Mouse (Mus musculus) layer of hippocampus, postnatal 14 days (tissue): ENCODE measurements around the gene Gpr39. TPM values are rescaled to one million over a fixed set of nuclear protein-coding genes. Genes with fewer than 3 reads are reported as not detected.

Source experiments
- DNase-seq, 2 experiments: peaks; one replicate each; pipeline ENCODE4 v3.0.0; 2021 to 2022; ENCODE audit warnings: low spot score in 2 of 2, mixed read lengths in 1 of 2
- total RNA-seq, 2 experiments: library from RNA; stranded (reverse); gene quantifications; 2 replicates each; pipeline ENCODE4 v1.2.3; 2021

Gpr39 gene
- total RNA-seq, 2 experiments from 2014 or later = 0.24 to 0.28 TPM

DNA sequence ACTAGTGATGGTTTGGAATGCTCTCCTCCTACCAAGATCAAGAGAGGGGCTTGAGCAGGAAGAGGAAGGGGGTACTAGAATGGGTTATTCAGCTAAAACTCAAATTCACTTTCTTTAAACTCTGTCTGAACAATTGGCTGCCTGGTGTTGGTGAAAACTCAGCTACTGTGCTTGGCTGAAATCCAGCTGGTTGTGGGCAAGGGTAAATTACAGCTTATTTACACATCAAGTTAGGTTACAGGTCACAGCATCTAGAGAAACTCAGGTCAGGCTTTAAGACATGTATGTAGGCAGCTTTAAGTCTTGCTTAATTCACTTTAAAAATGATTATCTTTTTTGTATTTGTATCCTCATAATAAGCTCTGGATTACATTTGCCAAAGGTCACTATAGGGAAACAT is 16.7 kb downstream of the Gpr39 start:
- no peak for DNase-seq

DNA sequence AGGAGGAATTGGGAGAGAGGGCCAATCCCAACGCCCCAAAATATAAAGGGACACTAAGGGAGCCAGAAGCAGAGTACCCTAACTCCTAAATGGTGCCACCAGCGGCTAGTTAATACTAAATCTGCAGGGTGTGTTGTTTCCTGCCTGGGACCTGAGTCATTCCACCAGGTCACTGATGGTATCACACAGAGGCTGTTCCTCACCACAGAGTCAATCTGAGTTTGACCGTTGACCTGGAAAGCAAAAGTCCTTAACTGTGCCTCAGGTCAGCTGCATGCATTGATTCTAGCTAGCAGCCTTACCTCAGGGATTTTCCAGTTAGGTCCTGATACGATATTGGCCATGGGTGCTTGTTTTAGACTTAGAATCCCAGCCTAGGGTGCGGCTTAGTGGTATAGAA is 17.5 kb downstream of the Gpr39 start:
- no peak for DNase-seq

DNA sequence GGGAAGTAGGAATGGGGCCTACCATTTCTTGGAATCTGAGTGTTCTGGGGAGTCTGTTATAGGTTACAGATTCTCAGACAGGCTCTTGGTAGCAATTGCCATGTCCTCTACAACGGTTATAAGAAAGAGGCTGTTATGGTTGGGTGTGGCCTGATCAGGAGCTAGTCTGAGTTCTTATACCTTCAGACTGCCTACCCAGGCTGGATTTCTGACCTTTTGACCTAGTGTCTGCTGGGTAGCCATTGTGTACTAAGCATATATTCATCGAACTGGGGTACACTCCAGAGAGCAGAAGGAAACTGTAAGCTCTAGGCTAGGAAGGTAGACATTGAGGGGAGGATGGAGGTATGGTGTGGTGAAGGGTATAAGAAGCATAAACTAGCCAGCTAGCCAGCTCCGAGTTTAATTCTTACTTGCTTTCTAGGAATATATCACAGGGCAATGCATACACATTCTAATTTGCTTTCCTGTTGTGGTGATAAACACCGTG is 24.4 kb downstream of the Gpr39 start:
- DNase-seq = no peak

DNA sequence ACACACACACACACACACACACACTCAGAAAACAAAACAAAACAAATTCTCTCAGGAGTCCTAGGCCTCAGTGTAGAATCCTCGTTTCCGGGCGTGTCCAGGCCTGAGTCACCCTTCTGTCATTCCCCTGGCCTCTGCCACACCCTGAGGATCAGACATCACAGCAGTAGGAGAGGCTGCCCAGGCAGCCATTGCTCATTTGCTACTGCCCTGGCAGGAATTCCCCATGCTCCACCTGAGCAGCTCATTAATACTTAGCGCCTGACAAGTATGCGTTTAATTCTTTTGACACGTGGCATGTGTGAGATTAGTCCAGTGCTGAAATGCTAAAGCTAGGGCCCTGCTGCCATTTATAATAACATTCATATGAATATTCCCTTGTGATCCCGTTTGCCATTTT is 25.0 kb downstream of the Gpr39 start:
- DNase-seq = no peak

DNA sequence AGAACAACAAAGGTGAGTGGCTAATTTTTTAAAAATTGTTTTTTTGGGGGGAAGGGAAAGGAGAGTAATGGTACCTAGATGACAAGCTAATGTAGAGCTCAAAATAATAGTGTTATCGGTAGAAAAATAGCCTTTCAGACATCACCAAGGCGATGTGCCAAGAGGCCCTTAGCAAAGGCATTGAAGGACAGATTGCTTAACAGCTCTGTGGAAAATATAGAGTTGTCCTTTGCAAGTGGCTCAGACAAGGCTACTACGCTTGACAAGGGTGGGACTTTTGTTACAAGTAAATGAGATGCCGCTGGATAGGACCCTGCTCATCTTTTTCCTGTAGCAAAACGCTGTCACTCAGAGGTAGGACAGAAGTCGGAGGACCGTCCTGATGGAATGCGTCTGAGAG is 25.5 kb downstream of the Gpr39 start:
- no peak for DNase-seq

DNA sequence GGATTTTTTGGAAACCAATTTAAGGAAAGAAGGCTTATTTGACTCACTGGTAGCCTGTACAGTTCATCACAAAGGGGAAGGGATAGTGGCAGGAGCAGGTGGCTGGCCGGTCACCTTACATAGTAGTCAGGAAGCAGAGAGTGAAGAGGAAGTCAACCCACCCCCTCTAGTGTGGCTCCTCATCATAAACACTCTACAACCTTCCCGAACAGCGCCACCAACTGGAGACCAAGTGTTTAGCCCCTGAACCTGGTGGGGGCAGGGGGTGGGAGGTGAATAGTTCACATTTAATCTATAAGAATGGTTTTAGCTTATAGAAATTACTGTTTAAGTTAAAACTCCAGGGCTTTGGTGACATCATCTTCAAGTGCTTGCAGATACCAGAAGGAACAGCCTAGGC is 28.6 kb downstream of the Gpr39 start:
- DNase-seq = no peak

DNA sequence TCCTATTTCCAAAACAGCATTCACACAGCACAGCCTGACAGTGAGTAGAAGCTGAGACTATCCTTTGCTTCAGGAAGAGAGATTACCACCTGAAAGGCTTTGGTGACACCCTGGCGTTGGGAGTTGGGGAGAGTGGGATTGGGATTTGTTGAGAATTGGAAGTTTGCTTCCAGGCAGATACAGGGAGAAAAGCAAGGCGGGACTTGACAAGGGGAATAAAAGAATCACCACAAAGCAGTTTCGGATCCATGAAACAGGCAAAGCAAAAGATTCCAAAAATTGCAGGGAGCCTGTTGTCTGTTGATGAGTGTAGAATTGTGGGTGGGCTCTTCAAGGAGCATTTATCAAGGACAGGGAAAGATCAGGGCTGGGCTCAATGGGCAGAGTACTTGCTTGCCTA is 38.5 kb downstream of the Gpr39 start:
- DNase-seq = no peak

DNA sequence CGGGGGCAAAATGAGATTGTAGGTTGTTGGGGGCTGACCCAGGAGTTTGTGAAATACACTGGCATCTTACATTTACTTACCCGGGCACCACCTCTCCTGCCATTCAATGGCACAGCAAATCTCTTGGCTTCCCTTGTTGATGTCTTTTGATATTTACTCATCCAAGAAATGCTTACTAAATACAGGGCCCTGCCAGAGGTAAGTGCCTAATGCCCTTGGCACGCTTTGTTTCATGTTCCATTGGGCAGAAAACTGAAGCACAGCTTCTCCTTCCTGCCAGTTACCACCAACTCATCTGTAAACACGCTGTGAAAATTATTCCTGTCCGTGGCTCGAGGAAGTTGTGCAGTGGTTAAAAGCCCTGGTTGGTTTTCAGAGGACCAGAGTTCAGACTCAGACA is 39.4 kb downstream of the Gpr39 start:
- DNase-seq = no peak

DNA sequence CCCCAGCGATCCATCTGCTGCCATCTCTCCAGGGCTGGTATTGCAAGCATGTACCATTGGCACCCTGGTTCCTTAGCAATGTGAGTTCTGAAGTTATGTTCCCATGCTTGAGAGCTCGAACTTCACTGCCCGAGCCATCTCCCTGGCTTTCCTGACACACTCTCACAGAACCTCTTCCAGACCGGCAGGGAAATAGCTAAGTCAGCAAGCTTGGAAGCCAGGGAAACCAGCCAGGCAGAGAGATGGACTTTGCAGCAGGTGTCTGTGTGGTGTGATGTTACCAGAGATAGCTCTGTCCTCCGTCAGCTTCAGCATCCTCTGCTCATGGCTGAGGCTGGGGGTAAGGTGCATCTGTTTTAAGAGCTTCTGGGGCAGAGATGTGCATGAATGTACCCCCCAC is 41.1 kb downstream of the Gpr39 start:
- no peak for DNase-seq

DNA sequence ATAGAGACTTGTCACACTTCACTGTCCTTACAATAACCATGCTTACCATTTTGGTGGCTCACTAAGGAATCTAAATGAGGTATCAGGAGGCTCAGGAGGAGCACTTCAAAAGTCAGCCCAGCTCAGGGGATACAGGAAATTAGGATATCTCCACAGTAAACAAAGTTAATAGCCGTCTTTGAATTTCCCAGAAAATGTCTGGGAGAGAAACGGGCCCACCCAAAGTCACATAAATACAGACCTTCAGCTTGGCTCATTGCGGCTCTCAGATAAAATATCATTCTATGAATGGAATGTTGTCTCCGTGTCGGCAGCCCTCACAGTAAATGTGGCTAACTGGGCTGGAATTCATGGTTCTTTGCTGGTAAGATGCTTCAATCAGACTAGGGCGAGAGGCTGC is 42.3 kb downstream of the Gpr39 start:
- DNase-seq = no peak

DNA sequence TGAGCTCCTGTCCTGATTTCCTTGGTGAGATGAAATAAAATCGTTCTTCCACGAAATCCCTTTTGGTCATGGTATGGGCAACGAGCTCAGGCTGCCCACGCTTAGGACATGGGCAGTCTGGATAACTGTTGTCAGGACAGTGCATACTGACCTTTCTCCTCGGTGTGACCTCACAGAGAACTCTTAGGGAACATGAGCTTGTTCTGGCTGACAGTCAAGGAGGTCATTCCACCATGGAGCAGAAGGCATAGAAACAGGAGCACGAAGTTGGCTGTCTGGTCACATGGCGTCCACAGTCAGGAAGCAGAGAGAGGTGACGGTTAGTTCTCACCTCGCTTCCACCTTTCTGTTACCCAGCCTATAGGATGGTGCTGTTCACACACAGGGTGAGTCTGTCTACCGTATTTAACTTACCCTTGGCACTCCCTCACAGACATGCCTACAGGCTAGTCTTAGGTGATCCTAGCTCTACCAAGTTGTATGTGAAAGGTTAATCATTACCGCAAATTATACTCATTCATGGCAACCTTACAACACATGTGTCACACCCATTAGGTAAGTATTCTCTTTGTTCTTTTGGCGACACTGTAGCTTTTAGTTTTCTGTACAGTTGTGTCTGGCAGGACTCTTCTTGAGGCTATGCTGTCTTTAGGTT is 44.4 kb downstream of the Gpr39 start:
- no peak for DNase-seq

DNA sequence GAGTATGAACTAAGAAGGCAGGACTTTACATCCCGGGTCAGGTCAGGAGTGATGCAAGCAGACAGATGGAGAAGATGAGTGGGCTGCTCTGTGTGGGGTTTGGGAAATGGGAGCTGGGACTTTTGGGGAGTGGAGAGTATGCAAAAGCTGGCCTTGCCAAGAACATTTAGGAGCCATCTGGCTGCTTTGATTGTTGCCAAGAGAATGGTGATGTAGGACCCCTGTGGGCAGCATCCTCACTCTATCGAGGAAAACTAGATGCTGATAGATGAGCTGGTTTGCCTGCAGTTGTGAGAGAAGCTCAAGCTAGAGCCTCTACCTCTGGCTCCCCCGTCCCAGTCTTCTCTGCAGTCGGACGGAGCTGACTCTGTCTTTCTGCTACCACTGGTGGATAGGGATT is 47.5 kb downstream of the Gpr39 start:
- peak; percentile 65 to 87 for DNase-seq

DNA sequence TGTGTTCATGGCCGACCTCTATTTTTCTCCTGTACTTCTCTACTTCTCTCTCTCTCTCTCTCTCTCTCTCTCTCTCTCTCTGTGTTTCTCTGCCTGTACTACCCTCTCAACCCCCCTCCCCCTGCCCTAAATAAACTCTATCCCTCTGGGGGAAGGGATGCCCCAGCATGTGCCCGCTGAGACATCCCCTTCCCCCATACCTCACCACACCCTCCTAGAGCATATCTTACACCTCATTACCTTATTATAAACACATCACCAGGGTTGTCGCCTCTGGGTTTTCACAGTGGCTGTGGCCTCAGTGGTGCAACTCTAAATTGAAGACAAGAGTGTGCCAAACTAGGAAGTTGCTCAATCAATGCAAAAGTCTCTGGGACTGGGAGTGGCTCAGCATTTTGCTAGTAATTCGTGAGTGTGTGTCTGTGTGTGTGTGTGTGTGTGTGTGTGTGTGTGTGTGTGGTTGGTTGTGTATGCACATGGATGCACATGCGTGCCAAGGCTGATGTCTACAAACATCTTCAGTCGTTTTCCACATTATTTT is 52.3 kb downstream of the Gpr39 start:
- DNase-seq = no peak

DNA sequence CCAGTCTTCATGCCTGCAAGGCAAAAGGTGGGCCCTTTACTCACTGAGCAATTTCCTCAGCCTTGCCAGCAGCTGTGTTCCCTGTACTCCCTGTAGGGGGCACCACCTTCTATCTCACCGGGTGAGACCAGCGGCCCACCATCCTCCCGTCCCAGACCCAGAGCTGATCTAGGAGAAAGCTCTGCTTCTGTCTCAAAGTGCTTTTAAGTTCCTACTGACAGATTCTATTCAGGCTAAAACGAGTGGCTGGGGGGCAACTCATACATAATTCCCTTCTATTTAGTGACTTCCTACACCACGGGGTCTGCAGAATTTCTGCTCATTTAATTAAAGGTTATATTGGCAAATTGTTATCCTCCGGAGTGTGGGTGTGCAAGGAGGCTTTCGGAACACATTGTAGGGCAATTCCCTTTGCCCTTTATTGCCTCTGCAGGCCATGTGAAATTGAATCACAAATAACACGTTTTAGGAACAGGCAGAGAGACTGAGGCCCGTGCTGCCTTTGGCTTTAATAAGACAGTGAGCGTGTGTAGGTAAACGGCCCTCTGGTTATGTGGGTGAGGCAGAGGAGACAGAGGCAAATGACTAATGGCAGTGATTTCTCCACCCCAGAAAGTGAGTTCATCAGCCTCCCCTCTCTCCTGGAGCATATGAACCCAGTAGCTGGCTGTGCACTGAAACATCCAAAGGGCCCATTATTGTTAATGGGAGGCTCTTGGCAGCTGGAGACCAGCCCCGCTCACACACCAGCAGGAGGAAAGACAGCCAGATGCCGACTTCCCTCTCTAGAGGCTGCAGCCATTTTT is 53.1 kb downstream of the Gpr39 start:
- no peak for DNase-seq

DNA sequence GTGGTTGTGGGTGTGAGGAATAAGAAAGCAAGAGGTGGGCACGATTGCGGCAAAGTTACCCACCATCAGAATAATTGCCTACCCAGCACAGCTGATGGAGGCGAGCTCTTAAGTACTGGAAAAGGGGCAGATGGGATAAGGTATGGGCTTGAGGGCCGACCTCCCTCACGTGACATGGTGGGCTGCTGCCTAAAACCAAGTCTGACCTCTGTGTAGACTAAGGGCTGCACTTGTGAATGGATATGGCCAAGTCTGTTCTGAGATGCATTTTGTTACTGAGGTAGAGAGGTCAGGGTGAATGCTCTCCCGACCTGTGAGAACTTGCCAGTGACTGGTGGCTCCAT is 53.7 kb downstream of the Gpr39 start:
- no peak for DNase-seq

DNA sequence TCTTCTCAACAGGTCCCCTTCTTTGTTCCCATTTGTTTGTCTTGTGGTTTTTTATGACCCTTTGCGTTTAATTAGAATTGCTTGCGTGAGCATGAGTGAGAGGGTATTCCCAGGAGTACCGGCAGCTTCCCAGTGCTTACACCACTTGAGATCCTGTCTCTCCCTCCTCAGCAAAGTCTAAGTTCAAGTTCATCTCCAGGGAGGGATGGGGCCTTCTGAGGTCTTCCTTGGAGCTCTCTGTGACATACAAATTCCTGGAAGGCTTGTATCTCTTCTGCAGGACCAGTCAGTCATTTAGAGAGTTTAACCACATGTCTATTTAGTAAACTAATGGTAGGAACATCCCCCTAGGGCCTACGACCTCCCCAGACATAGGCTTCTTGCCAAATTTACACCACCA is 55.1 kb downstream of the Gpr39 start:
- DNase-seq = no peak

DNA sequence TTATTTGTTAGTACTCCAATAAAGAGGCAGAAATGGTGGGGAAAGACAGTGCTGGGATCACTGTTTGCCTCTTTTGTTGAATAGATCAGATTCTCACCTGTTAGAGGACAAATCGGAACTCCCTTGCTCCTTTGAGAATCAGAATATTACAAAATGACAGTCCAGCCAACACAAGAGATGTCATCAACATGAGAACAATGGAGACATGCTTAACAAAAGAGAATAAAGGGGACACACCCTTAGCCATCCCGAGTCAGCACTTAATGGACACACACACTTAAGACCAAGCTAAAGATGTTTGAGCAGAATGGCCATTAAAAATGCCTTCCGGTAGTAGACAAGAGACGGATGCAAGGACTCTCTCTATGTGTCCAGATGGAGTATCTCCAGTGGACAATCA is 68.0 kb downstream of the Gpr39 start:
- DNase-seq = no peak

DNA sequence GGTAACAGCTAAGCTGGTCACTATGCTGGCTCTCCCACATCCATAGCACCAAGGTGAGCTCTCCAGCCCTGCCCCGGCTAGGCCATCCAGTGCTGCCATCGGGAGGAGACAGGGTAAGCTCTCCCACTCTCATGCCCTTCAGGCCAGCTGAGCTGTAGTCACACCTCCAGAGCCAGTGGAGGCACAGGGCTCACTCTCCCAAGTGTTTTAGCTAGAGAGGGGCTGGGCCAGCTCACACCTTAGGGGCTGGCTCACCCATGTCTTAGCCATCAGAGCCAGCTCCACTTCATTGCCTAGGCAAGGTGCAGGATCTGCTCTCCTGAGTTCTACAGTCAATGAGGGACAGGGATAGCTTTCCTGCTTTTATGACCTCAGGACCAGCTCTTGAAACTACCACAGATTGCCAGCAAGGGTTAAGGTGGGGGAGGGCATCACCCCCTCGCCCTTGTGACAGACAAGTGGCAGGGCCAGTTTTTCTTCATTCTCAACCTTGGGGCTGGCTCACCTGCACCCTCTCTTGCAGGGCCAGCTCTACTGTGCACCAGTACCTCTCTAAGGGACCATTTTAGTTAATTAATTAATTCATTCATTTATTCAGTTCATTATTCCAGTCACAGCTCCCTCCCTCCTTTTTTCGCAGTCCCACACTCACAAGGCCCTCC is 78.7 kb downstream of the Gpr39 start:
- no peak for DNase-seq

DNA sequence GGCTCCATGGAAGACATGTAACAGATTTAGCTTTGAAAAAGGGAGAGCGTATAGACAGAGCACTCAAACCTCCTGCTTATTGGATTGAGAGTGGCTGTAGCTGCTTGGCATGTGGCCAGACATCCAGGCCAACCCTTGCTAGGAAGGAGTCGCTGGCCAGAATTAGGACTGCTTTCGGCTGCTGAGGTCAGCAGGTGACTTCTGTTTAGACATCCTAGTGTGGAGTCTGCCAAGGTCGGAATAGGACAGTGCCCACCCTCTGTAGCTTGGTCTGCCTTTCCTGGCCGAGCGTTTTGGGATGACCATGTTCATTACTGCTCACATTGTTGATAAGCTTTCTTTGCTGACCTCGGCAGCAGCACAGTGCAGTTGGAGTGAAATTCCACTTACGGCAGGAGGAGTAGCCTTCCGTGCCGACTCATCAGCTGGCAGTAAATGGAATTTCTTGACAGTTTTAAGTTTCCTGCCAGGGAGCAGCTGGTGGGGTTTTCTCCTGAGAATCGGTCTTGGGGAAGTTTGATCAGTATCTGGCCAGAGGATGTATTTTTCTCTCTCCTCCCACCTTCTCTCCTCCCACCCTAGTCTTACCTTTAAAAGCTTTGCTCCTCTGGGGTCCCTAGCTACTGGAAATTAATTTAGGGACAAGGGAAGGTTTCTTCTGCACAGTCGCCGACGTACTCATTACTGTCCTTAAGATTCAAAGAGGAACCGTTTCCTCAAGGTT is 83.3 kb downstream of the Gpr39 start:
- peak; percentile 21 to 36 for DNase-seq

DNA sequence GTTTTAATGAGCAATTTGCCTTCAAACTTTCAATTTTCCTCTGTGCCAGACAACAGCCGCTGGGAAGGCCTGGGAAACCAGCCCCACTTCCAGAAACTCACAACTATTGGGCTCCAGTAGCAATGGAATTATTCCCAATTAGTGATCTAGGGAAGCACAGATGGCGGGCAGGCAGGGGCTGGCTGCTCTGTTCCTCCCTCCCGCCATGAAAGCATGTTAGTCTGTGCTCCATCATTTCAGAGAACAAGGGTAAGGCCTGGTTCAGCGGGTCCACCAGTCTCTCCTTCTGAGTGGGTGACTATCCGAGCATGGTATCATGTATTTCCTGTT is 83.9 kb downstream of the Gpr39 start:
- DNase-seq = peak; percentile 56 to 86

DNA sequence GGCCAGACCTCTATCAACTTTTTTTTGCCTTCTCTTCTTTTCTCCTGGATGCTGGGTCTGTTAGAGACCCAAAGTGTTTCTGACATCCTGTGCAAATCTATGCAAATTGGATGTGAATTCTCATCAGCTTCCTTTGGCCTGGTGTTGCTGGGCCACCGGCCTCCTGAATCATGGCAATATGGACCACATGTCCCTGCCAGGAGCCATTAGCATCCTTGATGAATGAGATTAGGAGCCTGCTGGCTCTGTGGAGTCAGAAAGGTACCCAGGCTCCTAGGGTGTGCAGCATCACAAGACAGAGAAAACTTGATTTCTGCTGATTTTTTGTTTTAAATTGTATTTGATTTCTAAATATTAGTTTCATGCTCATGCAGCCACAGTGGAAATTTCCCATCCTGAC is 85.3 kb downstream of the Gpr39 start:
- DNase-seq = peak in 1 of 2 experiments; percentile 9

DNA sequence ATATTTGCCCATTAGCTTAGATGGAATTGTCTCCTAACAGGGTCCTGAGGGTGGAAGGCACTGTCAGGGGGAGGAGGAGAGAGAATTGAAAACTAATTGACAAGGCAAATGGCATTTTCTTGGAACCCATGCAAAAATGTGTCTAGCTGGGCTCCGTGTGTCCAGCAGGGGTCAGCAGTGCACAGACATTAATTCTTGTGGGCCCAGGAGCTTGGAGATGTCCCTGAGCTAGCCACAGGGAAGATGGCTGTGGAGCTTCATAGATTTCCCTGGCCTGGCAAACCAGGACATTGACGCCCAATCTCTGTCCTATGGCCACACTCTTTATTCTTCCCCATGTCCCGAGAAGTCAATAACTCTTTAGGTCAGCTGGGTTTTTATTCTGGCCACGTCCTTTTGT is 113.0 kb downstream of the Gpr39 start:
- DNase-seq = peak; percentile 64 to 78
